Mouse (Mus musculus) layer of hippocampus, postnatal 14 days (tissue): ENCODE data around the gene Sec62. TPM values are rescaled to one million over a fixed set of nuclear protein-coding genes. Genes with fewer than 3 reads are reported as not detected.
"Not testable (repeated sequence)": the region's sequence is repeated elsewhere in the genome, so short reads cannot be mapped to it uniquely, and the experiment has no call there.

Source experiments
- DNase-seq, 2 experiments: peaks; one replicate each; pipeline ENCODE4 v3.0.0; 2021 to 2022; ENCODE audit warnings: low spot score in 2 of 2, mixed read lengths in 1 of 2
- total RNA-seq, 2 experiments: library from RNA; stranded (reverse); gene quantifications; 2 replicates each; pipeline ENCODE4 v1.2.3; 2021

The Sec62 gene
- total RNA-seq, 2 experiments from 2014 or later = 95.7 to 96.2 TPM

- no peak for DNase-seq
Measured at GRCm38 (mm10) chr3:30831848-30832606, 39.4 kb downstream of the Sec62 start.

- DNase-seq = no peak
Measured at GRCm38 (mm10) chr3:30833254-30833653, 40.6 kb downstream of the Sec62 start.

GRCm38 (mm10) chr3:30845755-30846154 lies 53.1 kb downstream of the Sec62 start:
- no peak for DNase-seq

- no peak for DNase-seq
Measured at GRCm38 (mm10) chr3:30847413-30847812, 54.7 kb downstream of the Sec62 start.

- DNase-seq = no peak
Measured at GRCm38 (mm10) chr3:30851422-30851821, 58.7 kb downstream of the Sec62 start.

GRCm38 (mm10) chr3:30853596-30853995 lies 60.9 kb downstream of the Sec62 start:
- no peak for DNase-seq

- peak; percentile 47 to 52 for DNase-seq
Measured at GRCm38 (mm10) chr3:30855604-30856458, 63.2 kb downstream of the Sec62 start, which contains the start of gene Gpr160. Gene Gpr160, plus strand, starts transcription at chr3:30855950.

- DNase-seq = not testable (repeated sequence)
Measured at GRCm38 (mm10) chr3:30859599-30859998, 66.9 kb downstream of the Sec62 start.

- DNase-seq = no peak
Measured at GRCm38 (mm10) chr3:30860705-30861104, 68.0 kb downstream of the Sec62 start.

- DNase-seq = no peak
Measured at GRCm38 (mm10) chr3:30863712-30864435, 71.2 kb downstream of the Sec62 start.

GRCm38 (mm10) chr3:30864640-30865039 lies 72.0 kb downstream of the Sec62 start:
- peak in 1 of 2 experiments; percentile 11 for DNase-seq

- DNase-seq = no peak
Measured at GRCm38 (mm10) chr3:30868176-30868575, 75.5 kb downstream of the Sec62 start.

GRCm38 (mm10) chr3:30868625-30869024 lies 76.0 kb downstream of the Sec62 start:
- no peak for DNase-seq

GRCm38 (mm10) chr3:30869995-30870394 lies 77.3 kb downstream of the Sec62 start:
- no peak for DNase-seq

Other genes starting within 250 kb of the Sec62 start
- gene Mecom, start 244.9 kb upstream of the Sec62 start, total RNA-seq = 1 to 10 TPM; 5.0 to 6.9 TPM
- gene Actrt3, start 192.9 kb upstream of the Sec62 start, total RNA-seq = 1 to 10 TPM; 1.4 to 1.5 TPM
- 10 to 100 TPM; 15.7 to 16.6 TPM for gene Mynn, start 190.8 kb upstream of the Sec62 start, total RNA-seq
- not detected for gene Lrriq4, start 148.4 kb upstream of the Sec62 start, total RNA-seq
- gene Lrrc34, start 145.0 kb upstream of the Sec62 start, total RNA-seq = under 1 TPM; 0.33 to 0.78 TPM
- gene Lrrc31, start 93.0 kb upstream of the Sec62 start, total RNA-seq = not detected
- gene Samd7, start 46.6 kb upstream of the Sec62 start, total RNA-seq = not detected
- 1 to 10 TPM in 1 of 2 experiments, under 1 TPM in 1; 0.92 to 1.6 TPM for gene Gpr160, start 63.1 kb downstream of the Sec62 start, total RNA-seq
- 10 to 100 TPM; 37.0 to 37.9 TPM for gene Phc3, start 176.5 kb downstream of the Sec62 start, total RNA-seq
- 10 to 100 TPM; 56.8 to 59.5 TPM for gene Prkci, start 202.9 kb downstream of the Sec62 start, total RNA-seq